Mouse (Mus musculus): ENCODE results near the gene Hba-a2.

DNA sequence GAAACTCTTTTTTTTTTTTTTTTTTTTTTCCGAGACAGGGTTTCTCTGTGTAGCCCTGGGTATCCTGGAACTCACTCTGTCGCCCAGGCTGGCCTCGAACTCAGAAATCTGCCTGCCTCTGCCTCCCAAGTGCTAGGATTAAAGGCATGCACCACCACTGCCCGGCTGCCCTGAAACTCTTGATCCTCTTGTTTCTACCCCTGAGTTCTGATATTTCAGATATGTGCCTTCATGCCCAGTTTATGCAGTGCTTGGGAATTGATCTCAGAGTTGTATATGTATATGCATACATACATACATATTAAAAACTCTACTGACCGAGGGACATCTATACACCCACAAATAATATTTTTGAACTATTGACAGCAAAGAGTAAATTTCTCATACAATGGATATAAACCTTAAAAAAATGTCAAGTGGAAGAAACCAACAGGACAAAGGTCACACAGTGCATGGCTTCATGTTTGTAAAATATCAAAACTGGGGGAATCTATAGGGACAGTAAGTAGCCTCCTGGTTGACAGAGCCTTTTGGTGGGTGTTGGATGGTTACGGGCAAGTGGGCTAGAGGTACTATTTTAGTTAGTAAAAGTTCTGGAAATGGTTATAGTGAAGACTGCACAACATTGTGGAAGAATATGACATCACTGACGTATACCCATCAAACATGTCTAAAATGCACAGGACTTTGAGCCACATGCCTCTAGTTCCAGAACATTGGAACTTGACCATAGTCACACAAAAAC is 11.1 kb upstream of the Hba-a2 start:
- TF ChIP-seq CTCF (conservative IDR thresholded peaks at IDR 0.05; ENCODE audit: low read length), result no peak
- TF ChIP-seq POU5F1 (IDR thresholded peaks at IDR 0.05; ENCODE audit: borderline replicate concordance, low read length), result no peak
